Mouse (Mus musculus) forebrain, postnatal 0 days (tissue): ENCODE data around the gene Osbpl6. TPM values are rescaled to one million over a fixed set of nuclear protein-coding genes. Genes with fewer than 3 reads are reported as not detected.
A peak's percentile ranks its signal among the peaks of the same experiment; 100 is the strongest.
"Not testable (repeated sequence)": the region's sequence is repeated elsewhere in the genome, so short reads cannot be mapped to it uniquely, and the experiment has no call there.

Experiments
- ATAC-seq: fragments of 200-750 bp; cut with Nextera tagmentation; 2 replicates; pipeline ENCODE4 v1.8.0; 2017; ENCODE audit warnings: mild to moderate bottlenecking, moderate library complexity
- DNase-seq: peaks from one replicate; pipeline ENCODE4 v3.0.0-alpha.2; 2015
- H3K27ac ChIP-seq: fragments of 300-500 bp; sonication (generic); 2 replicates; pipeline ENCODE4 v1.5.1; 2014; ENCODE audit warnings: low read depth, mild to moderate bottlenecking, antibody characterized with exemption, low read length, moderate library complexity, mixed read lengths
- H3K27me3 ChIP-seq: fragments of 300-500 bp; sonication (generic); 2 replicates; pipeline ENCODE4 v1.6.1; 2014; ENCODE audit warnings: mild to moderate bottlenecking, low read length, mixed read lengths; ENCODE audit not compliant: insufficient read depth
- H3K36me3 ChIP-seq: fragments of 300-500 bp; sonication (generic); 2 replicates; pipeline ENCODE4 v1.6.1; 2014; ENCODE audit warnings: mild to moderate bottlenecking, moderate library complexity; ENCODE audit not compliant: insufficient read depth
- H3K4me1 ChIP-seq: fragments of 300-500 bp; sonication (generic); 2 replicates; pipeline ENCODE4 v1.6.1; 2014; ENCODE audit warnings: antibody characterized with exemption; ENCODE audit not compliant: insufficient read depth
- H3K4me2 ChIP-seq: fragments of 300-500 bp; sonication (generic); 2 replicates; pipeline ENCODE4 v1.6.1; 2014; ENCODE audit warnings: low read depth, mild to moderate bottlenecking, moderate library complexity
- H3K4me3 ChIP-seq: fragments of 300-500 bp; sonication (generic); 2 replicates; pipeline ENCODE4 v1.5.1; 2014; ENCODE audit warnings: low read depth, low read length, mixed read lengths
- H3K9ac ChIP-seq: fragments of 300-500 bp; sonication (generic); 2 replicates; pipeline ENCODE4 v1.6.1; 2014; ENCODE audit warnings: mild to moderate bottlenecking
- H3K9me3 ChIP-seq: fragments of 300-500 bp; sonication (generic); 2 replicates; pipeline ENCODE4 v1.6.1; 2016; ENCODE audit warnings: low read length
- CTCF ChIP-seq: sonication (generic); IDR thresholded peaks from 2 replicates; pipeline ENCODE4 v1.5.1; 2016; ENCODE audit warnings: antibody characterized with exemption, control low read depth, low read depth
- WGBS: fragments of 180-500 bp; shearing (Covaris S2); extraction: QIAGEN DNeasy Blood & Tissue Kit; methylation state at CpG from one replicate; pipeline ENCODE4 v1.1.7; 2014; 5-methylcytosine and 5-hydroxymethylcytosine counted together
- polyA plus RNA-seq: library from polyadenylated mRNA; unstranded; fragments of >200 nt; fragmentation: Nextera tagmentation; extraction: Ambion mirVana; gene quantifications from 2 replicates; pipeline ENCODE4 v1.2.1, GENCODE M21; 2015
- total RNA-seq: library from RNA; depleted of rRNA; stranded (reverse); fragments of >200 nt; gene quantifications from 2 replicates; pipeline ENCODE4 v1.2.3, GENCODE M21; 2014

The Osbpl6 gene
- total and polyA plus RNA-seq, 2 experiments from 2014 or later = 17.1 to 19.5 TPM

- Histone ChIP-seq H3K27me3 (no peaks in the 10 kb centered on the region), H3K4me2 (no peak overlapping the region), H3K4me1 (no peaks in the 10 kb centered on the region), H3K9me3 (no peaks in the 10 kb centered on the region), H3K4me3 (no peak overlapping the region), H3K9ac (no peak overlapping the region), H3K36me3 (no peaks in the 10 kb centered on the region), H3K27ac (no peak overlapping the region)
- TF ChIP-seq CTCF = no peak
- DNase-seq = no peak
- ATAC-seq = no peak
- WGBS = 85% methylated on average over 3 of the region's 3 CpGs
Measured at GRCm38 (mm10) chr2:76606704-76607103, 200.4 kb downstream of the Osbpl6 start.

- Histone ChIP-seq H3K9me3 (no peaks in the 10 kb centered on the region), H3K4me2 (no peak overlapping the region), H3K36me3 (no peaks in the 10 kb centered on the region), H3K4me3 (no peak overlapping the region), H3K27me3 (no peaks in the 10 kb centered on the region), H3K9ac (no peak overlapping the region), H3K27ac (no peak overlapping the region), H3K4me1 (no peaks in the 10 kb centered on the region)
- DNase-seq = no peak
- no peak for ATAC-seq
- WGBS = 60% methylated on average over 10 of the region's 10 CpGs
- TF ChIP-seq CTCF = no peak
Measured at GRCm38 (mm10) chr2:76610326-76611104, 204.2 kb downstream of the Osbpl6 start.

- no peak overlapping the region for H3K4me3 ChIP-seq
Measured at GRCm38 (mm10) chr2:76611996-76612395, 205.7 kb downstream of the Osbpl6 start.

GRCm38 (mm10) chr2:76618078-76618477, 211.8 kb downstream of the Osbpl6 start:
- DNase-seq (peak; percentile 83), ATAC-seq (peak; percentile 73)
- TF ChIP-seq CTCF = peak; percentile 87
- no peak overlapping the region for H3K27ac ChIP-seq
- peaks cover 10% of the 10 kb centered on the region; the same call in 1 of the 2 replicates for H3K36me3 ChIP-seq
- H3K4me3 ChIP-seq = no peak overlapping the region
- WGBS = 18% methylated on average over 1 of the region's 1 CpGs
- H3K9me3 ChIP-seq = no peaks in the 10 kb centered on the region
- H3K27me3 ChIP-seq = no peaks in the 10 kb centered on the region
- no peak overlapping the region for H3K4me2 ChIP-seq
- H3K9ac ChIP-seq = no peak overlapping the region
- no peaks in the 10 kb centered on the region for H3K4me1 ChIP-seq

More at GRCm38 (mm10) chr2:76611996-76612395, 205.7 kb downstream of the Osbpl6 start:
- Histone ChIP-seq H3K9me3 (no peaks in the 10 kb centered on the region), H3K4me1 (no peaks in the 10 kb centered on the region), H3K4me2 (no peak overlapping the region), H3K9ac (no peak overlapping the region), H3K27ac (no peak overlapping the region), H3K36me3 (no peaks in the 10 kb centered on the region), H3K27me3 (no peaks in the 10 kb centered on the region)
- DNase-seq (no peak), ATAC-seq (no peak)
- TF ChIP-seq CTCF = no peak
- WGBS = 86% methylated on average over 3 of the region's 3 CpGs

- no peak for TF ChIP-seq CTCF
- H3K4me1 ChIP-seq = no peaks in the 10 kb centered on the region
- 94% methylated on average over 5 of the region's 5 CpGs for WGBS
- no peak overlapping the region for H3K27ac ChIP-seq
- no peak for DNase-seq
- no peak overlapping the region for H3K4me2 ChIP-seq
- H3K9me3 ChIP-seq = no peaks in the 10 kb centered on the region
- no peaks in the 10 kb centered on the region for H3K27me3 ChIP-seq
- no peak overlapping the region for H3K9ac ChIP-seq
- H3K4me3 ChIP-seq = no peak overlapping the region
- no peak for ATAC-seq
- peaks cover 16% of the 10 kb centered on the region; the same call in 1 of the 2 replicates for H3K36me3 ChIP-seq
Measured at GRCm38 (mm10) chr2:76620188-76620587, 213.9 kb downstream of the Osbpl6 start.

GRCm38 (mm10) chr2:76621724-76622123, 215.4 kb downstream of the Osbpl6 start:
- TF ChIP-seq CTCF = no peak
- no peaks in the 10 kb centered on the region for H3K4me1 ChIP-seq
- ATAC-seq (no peak), DNase-seq (no peak)
- no peak overlapping the region for H3K4me2 ChIP-seq
- WGBS = 91% methylated on average over 1 of the region's 1 CpGs
- H3K36me3 ChIP-seq = peaks cover 25% of the 10 kb centered on the region; the same call in 1 of the 2 replicates
- no peak overlapping the region for H3K9ac ChIP-seq
- no peaks in the 10 kb centered on the region for H3K27me3 ChIP-seq
- H3K27ac ChIP-seq = no peak overlapping the region
- H3K4me3 ChIP-seq = no peak overlapping the region
- no peaks in the 10 kb centered on the region for H3K9me3 ChIP-seq

GRCm38 (mm10) chr2:76622316-76622715, 216.0 kb downstream of the Osbpl6 start:
- not testable (repeated sequence) for H3K4me2 ChIP-seq, H3K27me3 ChIP-seq, DNase-seq, H3K4me3 ChIP-seq, H3K27ac ChIP-seq, H3K9me3 ChIP-seq, H3K4me1 ChIP-seq, H3K9ac ChIP-seq, ATAC-seq
- 98% methylated on average over 2 of the region's 2 CpGs for WGBS
- peaks cover 25% of the 10 kb centered on the region for H3K36me3 ChIP-seq
